Mouse (Mus musculus): Measurements from ENCODE around the gene Ubap1l. TPM values are rescaled to one million over a fixed set of nuclear protein-coding genes. Genes with fewer than 3 reads are reported as not detected.

Ubap1l gene
- total and polyA plus RNA-seq, 2 experiments, result 0.12 to 0.18 TPM

DNA sequence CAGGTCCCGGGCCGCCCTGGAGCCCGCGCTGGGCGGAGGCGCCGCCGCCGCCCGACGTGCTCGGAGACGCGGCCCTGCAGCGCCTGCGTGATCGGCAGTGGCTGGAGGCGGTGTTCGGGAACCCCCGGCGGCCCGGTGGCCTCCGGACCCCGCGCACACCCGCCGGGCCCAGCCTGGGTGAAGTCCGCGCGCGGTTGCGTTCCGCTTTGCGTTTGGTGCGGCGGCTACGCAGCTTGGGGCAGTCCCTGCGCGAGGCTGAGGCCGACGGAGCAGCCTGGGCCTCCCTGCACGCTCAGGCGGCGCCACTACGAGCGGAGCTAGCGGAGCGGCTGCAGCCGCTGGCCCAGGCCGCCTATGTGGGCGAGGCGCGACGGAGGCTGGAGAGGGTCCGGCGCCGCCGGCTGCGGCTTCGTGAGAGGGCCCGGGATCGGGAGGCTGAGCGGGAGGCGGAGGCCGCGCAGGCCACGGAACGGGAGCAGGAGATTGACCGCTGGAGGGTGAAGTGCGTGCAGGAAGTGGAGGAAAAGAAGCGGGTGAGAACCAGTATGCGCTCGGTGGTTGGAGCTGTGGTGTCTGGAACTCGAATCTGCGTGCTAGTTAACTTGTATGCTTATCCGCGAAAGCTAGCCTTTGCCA, 14.2 kb upstream of the Ubap1l start:
- Histone ChIP-seq H3K4me1 (ENCODE audit: control insufficient read depth, insufficient read depth, low read length) (peaks cover 7% of the 10 kb centered on the region), H3K27ac (replicated peaks; ENCODE audit: insufficient read depth, low read depth, low read length) (peak overlapping the region; percentile 41), H3K9ac (ENCODE audit: low read depth, low read length) (peak overlapping the region; percentile 87), H3K36me3 (ENCODE audit: control insufficient read depth, insufficient read depth, low read length) (no peaks in the 10 kb centered on the region), H3K27me3 (ENCODE audit: control insufficient read depth, insufficient read depth, low read length) (no peaks in the 10 kb centered on the region), H3K4me3 (ENCODE audit: insufficient read depth, low read depth, low read length) (peak overlapping the region; percentile 79), H3K79me2 (ENCODE audit: control insufficient read depth, insufficient read depth, low read length) (peaks cover 28% of the 10 kb centered on the region; the same call in 1 of the 2 replicates)
- no peak for TF ChIP-seq CTCF (IDR thresholded peaks at IDR 0.05; ENCODE audit: low read depth, low read length)
- TF ChIP-seq POLR2A (IDR thresholded peaks at IDR 0.05; ENCODE audit: extremely low read depth, insufficient read depth, low read length), result no peak
- under 1% methylated on average over 77 of the region's 77 CpGs for WGBS
- peak; percentile 37 for DNase-seq (ENCODE audit: extremely low read depth, low read depth, low spot score)

DNA sequence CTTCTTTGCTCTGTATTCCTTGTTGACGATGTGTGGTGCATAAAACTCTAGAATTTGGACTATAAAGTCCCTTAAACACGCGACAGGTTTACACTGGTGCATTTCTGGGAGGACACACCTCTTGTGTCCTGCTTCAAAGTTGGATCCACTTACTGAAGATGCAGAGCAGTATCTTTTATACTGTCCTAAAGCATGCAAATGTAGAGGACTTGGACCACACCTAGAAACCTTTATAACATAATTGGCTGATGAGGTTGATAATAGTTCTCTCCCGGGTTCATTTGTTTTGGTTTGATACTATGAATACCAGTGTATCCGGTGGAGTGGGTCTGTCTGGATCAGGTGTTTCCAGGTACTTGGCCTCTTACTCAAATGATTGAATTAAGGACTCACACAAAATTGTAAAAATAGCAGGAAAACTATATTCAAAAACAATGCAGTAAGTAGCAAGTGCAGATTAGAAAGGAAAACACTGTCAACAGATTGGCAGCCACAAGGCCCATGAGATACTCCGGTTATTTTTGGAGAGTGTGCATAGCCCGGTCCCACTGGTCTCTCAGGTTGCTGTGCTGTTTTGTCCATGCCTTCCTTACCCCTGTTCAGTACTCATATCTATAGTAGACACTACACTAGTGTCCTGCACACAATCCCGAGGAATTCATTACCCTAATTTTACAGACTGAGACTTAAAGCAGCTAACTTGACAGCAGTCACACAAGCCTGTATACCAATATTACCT, 13.6 kb upstream of the Ubap1l start:
- H3K4me1 ChIP-seq (ENCODE audit: control insufficient read depth, insufficient read depth, low read length), result peaks cover 7% of the 10 kb centered on the region
- DNase-seq (ENCODE audit: extremely low read depth, low read depth, low spot score), result no peak
- H3K9ac ChIP-seq (ENCODE audit: low read depth, low read length), result peak overlapping the region; percentile 87
- peaks cover 28% of the 10 kb centered on the region; the same call in 1 of the 2 replicates for H3K79me2 ChIP-seq (ENCODE audit: control insufficient read depth, insufficient read depth, low read length)
- no peaks in the 10 kb centered on the region for H3K27me3 ChIP-seq (ENCODE audit: control insufficient read depth, insufficient read depth, low read length)
- WGBS, result 23% methylated on average over 8 of the region's 8 CpGs
- H3K4me3 ChIP-seq (ENCODE audit: insufficient read depth, low read depth, low read length), result peak overlapping the region; percentile 79
- peak overlapping the region; percentile 41; the same call in 1 of the 2 replicates for H3K27ac ChIP-seq (replicated peaks; ENCODE audit: insufficient read depth, low read depth, low read length)
- no peaks in the 10 kb centered on the region for H3K36me3 ChIP-seq (ENCODE audit: control insufficient read depth, insufficient read depth, low read length)
- no peak for TF ChIP-seq CTCF (IDR thresholded peaks at IDR 0.05; ENCODE audit: low read depth, low read length)
- no peak for TF ChIP-seq POLR2A (IDR thresholded peaks at IDR 0.05; ENCODE audit: extremely low read depth, insufficient read depth, low read length)

DNA sequence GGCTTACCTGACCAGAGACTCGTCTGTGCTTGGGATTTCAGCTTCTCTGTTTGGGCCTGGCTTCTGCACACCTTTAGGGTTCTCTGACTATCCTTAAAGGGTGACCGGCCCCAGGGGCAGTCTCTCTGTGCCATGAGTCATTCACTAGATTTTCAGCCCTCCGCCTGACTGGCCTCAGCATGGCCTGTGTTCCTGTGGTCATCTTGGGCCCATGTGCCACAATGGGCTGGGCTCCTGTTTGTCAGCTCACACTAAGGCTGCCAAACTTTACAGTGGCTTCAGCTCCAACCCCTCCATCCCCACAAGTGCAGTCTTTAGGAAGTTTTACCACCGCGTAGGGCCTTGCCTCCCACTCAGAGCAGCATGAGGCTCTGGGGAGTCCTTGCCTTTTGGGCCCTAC, 7.6 kb upstream of the Ubap1l start:
- Histone ChIP-seq H3K27me3 (ENCODE audit: control insufficient read depth, insufficient read depth, low read length) (no peaks in the 10 kb centered on the region), H3K4me1 (ENCODE audit: control insufficient read depth, insufficient read depth, low read length) (peaks cover 1% of the 10 kb centered on the region; the same call in 1 of the 2 replicates), H3K79me2 (ENCODE audit: control insufficient read depth, insufficient read depth, low read length) (peaks cover 18% of the 10 kb centered on the region; the same call in 1 of the 2 replicates), H3K4me3 (ENCODE audit: insufficient read depth, low read depth, low read length) (no peak overlapping the region), H3K27ac (replicated peaks; ENCODE audit: insufficient read depth, low read depth, low read length) (no peak overlapping the region), H3K9ac (ENCODE audit: low read depth, low read length) (no peak overlapping the region), H3K36me3 (ENCODE audit: control insufficient read depth, insufficient read depth, low read length) (peaks cover 29% of the 10 kb centered on the region)
- DNase-seq (ENCODE audit: extremely low read depth, low read depth, low spot score), result no peak
- WGBS, result 85% methylated on average over 5 of the region's 5 CpGs
- no peak for TF ChIP-seq POLR2A (IDR thresholded peaks at IDR 0.05; ENCODE audit: extremely low read depth, insufficient read depth, low read length)
- no peak for TF ChIP-seq CTCF (IDR thresholded peaks at IDR 0.05; ENCODE audit: low read depth, low read length)

DNA sequence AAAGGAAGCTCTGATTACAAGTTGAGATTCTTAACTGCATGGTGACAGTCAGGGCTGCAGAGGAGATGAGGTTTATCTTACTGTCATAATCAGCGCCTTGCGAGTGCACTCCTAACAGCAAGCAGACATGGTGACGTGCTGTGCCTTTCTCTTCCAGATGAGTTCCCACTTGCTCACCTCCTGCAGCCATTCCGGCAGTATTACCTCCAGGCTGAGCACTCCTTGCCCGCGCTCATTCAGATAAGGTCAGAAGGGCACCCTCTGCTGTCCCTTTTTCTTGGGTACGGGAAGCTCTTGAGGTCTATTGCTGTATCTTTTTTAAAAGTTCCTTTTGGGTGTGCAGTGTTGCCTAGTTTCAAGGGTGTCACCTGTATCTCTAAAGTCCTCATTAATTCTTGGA, 4.3 kb upstream of the Ubap1l start:
- Histone ChIP-seq H3K4me3 (ENCODE audit: insufficient read depth, low read depth, low read length) (no peak overlapping the region), H3K4me1 (ENCODE audit: control insufficient read depth, insufficient read depth, low read length) (no peaks in the 10 kb centered on the region), H3K36me3 (ENCODE audit: control insufficient read depth, insufficient read depth, low read length) (peaks cover 58% of the 10 kb centered on the region), H3K27me3 (ENCODE audit: control insufficient read depth, insufficient read depth, low read length) (no peaks in the 10 kb centered on the region), H3K79me2 (ENCODE audit: control insufficient read depth, insufficient read depth, low read length) (peaks cover 2% of the 10 kb centered on the region; the same call in 1 of the 2 replicates), H3K9ac (ENCODE audit: low read depth, low read length) (no peak overlapping the region), H3K27ac (replicated peaks; ENCODE audit: insufficient read depth, low read depth, low read length) (no peak overlapping the region)
- no peak for TF ChIP-seq POLR2A (IDR thresholded peaks at IDR 0.05; ENCODE audit: extremely low read depth, insufficient read depth, low read length)
- no peak for TF ChIP-seq CTCF (IDR thresholded peaks at IDR 0.05; ENCODE audit: low read depth, low read length)
- WGBS, result 90% methylated on average over 7 of the region's 7 CpGs
- DNase-seq (ENCODE audit: extremely low read depth, low read depth, low spot score), result no peak

DNA sequence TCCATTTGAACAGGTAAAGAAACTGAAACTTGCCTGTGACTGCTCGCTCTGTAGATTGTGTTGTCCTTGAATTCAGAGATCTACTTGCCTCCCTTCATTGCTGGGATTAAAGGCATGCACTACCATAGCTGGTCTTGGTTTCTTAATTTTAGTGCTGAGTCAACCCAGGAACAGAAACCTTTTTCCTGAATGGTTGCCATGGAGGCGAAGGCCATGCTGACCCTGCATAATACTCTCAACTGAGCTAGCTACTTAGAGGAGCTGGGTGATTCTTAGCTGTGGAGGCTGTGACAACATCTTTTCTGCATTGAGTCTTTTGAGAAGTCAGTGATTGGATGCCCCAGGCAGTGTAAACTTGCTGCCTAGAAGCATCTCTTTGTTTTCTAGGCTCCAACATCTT, 3.9 kb upstream of the Ubap1l start:
- 85% methylated on average over 2 of the region's 2 CpGs for WGBS
- Histone ChIP-seq H3K4me3 (ENCODE audit: insufficient read depth, low read depth, low read length) (no peak overlapping the region), H3K27me3 (ENCODE audit: control insufficient read depth, insufficient read depth, low read length) (no peaks in the 10 kb centered on the region), H3K27ac (replicated peaks; ENCODE audit: insufficient read depth, low read depth, low read length) (no peak overlapping the region), H3K9ac (ENCODE audit: low read depth, low read length) (no peak overlapping the region), H3K36me3 (ENCODE audit: control insufficient read depth, insufficient read depth, low read length) (peaks cover 61% of the 10 kb centered on the region), H3K4me1 (ENCODE audit: control insufficient read depth, insufficient read depth, low read length) (no peaks in the 10 kb centered on the region), H3K79me2 (ENCODE audit: control insufficient read depth, insufficient read depth, low read length) (peaks cover 2% of the 10 kb centered on the region; the same call in 1 of the 2 replicates)
- TF ChIP-seq CTCF (IDR thresholded peaks at IDR 0.05; ENCODE audit: low read depth, low read length), result no peak
- no peak for TF ChIP-seq POLR2A (IDR thresholded peaks at IDR 0.05; ENCODE audit: extremely low read depth, insufficient read depth, low read length)
- DNase-seq (ENCODE audit: extremely low read depth, low read depth, low spot score), result no peak

All from liver, adult 2 months (tissue).